Mouse (Mus musculus) adrenal gland (tissue): ENCODE results near the gene Olfr1242.

ENCODE experiments used
- intact Hi-C: fragments of 180-260 bp; cut with DNase I; formaldehyde crosslinking; loops from one replicate; pipeline ENCODE4 v1.15.1; 2025
- long read RNA-seq, 2 experiments: library from polyadenylated mRNA; unstranded; transcript quantifications; one replicate each; pipeline ENCODE4 v2.0.0; 2020; ENCODE audit warnings: borderline replicate concordance in 1 of 2; ENCODE audit not compliant: insufficient replicate concordance in 1 of 2

Olfr1242 gene
- long read RNA-seq, experiment 1: 0 reads
- long read RNA-seq, experiment 2: 0 reads

DNA sequence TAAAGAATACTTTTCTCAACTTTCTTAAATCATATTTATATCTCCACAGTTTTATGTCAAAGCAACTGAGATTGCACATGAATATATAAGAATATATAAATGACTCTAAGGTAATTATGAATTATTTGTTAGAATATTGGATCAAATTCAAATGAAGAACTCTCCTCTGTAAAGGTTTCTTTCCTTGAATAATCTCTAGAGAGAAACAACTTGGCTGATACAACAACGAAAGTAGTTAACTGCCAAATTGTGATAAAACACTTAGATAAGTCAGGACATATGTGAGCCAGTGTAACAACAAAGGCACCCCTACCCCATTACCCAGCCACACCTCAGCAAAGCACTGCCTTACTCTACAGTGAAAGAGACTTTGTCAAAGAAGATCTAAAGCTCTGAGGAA is at the start of gene Olfr1242:
Gene Olfr1242, minus strand, starts transcription at position 101 of the 400 bp plus-strand sequence.
- intact Hi-C loops: no loop called here

DNA sequence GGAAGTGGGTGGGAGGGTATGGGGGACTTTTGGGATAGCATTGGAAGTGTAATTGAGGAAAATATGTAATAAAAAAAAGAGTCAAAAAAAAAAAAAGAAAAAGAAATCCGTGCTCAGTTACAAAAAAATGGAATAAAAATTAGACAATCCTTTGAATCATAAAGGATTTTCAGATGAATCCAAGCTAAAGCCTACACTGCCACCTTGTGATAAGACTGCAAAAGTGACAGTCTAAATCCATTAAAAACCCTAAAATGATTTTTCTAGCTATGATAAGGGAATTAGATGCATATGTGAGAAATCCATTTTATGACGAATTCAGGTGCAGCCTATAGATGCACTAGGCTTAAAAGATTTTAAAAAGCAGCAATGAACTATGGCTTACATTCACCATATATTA is 46.4 kb upstream of the Olfr1242 start:
- intact Hi-C loops: loop anchor here (5.0 kb wide), 1 partner anchor 1182 kb away; no protein-coding TSS in a partner anchor

DNA sequence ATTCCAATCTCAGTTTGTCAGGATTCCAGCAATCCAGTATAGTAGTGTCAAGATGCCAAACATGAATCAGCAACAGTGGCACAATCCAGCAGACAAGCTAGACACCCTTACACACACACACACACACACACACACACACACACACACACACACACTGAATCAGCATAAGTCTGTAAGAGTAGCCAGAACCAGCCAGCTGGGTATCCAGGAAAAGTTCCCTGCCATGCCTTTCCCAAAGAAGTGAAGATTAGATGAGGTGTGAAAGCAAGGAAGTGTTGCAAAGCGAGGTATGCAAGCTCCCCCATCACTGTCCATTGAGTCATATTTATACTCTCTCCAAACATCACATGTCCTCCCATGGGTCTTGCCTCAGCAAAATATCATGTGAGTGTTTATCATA is 41.8 kb upstream of the Olfr1242 start:
- intact Hi-C loops: loop anchor here (5.0 kb wide), 1 partner anchor 1178 kb away; no protein-coding TSS in a partner anchor

DNA sequence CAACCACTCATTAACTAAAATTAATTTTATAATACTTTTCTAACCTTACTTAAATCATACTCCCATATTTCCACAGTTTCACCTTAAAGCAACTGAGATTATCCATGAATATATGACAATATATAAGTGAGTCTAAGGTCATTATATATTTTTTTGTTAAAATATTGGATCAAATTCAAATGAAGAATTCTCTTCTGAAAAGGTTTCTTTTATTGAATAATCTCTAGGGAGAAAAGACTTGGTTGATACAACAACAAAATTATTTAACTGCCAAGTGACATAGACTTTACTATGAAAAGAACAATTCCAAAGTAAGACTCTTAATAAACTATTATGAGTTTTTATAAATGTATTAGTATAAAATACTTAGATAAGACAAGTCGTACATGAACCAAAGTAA is 33.3 kb upstream of the Olfr1242 start, which contains the start of gene Olfr1243:
Gene Olfr1243, minus strand, starts transcription at position 101 of the 400 bp plus-strand sequence.
- intact Hi-C loops: no loop called here

DNA sequence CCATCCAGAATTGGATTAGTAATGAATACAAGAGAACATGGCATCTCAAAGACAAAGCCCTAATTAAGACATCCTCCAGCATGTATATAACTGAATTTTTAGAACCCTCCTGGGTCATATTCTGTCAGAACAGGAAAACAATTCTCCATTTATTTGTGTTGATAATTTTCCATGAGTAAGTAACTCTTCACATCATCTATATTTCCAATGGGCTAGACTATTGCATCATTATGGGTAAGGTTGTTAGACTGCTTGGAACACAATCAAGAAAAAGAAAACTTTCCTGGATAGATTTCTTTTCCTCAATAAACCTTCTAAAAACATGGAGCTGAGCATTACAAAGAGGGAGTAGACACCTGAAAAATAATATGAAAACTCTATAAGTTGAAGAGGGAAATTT is 11.1 kb downstream of the Olfr1242 start, which contains the start of gene Olfr1241:
Gene Olfr1241, minus strand, starts transcription at position 101 of the 400 bp plus-strand sequence.
- intact Hi-C loops: no loop called here

DNA sequence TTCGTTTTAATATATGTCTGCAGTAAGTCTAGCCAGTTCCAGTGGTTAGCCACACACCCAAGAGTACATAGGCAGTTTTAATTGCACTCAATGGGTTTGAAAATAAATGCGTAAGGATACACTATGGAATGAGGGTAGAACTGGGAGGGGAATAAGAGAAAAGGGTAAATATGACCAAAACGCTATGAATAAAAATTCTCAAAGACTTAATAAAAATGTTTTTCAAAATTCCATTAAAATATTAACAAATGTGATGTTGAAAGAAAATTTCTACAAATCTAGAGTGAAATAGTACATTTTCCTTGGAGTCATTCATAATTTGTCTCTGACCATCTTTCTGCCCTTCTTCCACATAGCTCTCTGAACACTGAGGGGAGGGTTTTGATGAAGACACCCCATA is 55.2 kb downstream of the Olfr1242 start, which contains the start of gene Olfr1240:
Gene Olfr1240, minus strand, starts transcription at position 101 of the 400 bp plus-strand sequence.
- intact Hi-C loops: no loop called here
